Comparison of ENCODE assay signal across 27 mouse cellular contexts in the genomic region with DNA sequence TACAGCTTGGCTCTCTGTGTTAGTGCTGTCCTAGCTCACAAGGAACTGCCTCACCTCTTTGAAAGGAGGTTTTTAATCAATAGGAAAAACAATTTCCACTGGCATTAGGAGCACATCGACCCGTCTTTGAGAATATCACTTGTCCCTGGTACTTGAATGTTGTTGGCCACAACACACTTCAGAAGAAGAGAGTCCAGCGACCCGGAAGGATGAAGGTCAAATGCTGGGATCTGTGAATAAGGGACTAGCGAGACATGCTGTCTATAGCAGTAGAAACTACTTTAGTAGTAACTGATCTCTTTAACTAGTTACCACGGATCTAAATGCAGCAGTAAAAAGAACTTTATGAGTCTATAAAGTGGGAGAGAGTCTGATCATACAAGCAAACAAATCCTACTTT. TPM values are rescaled to one million over a fixed set of nuclear protein-coding genes. Genes with fewer than 3 reads are reported as not detected.
DNase-seq lines count a peak whose midpoint lies in the region; ATAC-seq and TF ChIP-seq lines count a peak whose summit lies in the region.
"Had no signal": no experiment of that assay in that cellular context is flagged by ENCODE, and none has a peak within 500 bp of the region (broad histone marks: within the 10 kb centered on the region; RNA-seq: fewer than 3 reads in every experiment).

No protein-coding gene starts in this region.

- H3K9ac ChIP-seq in hindbrain, embryonic 13.5 days: no peak overlapping the region
- no peak overlapping the region for H3K9ac ChIP-seq in liver, embryonic 11.5 days (ENCODE audit: low read depth, low read length)
- 0 out of 2 replicates have a peak overlapping the region, but pooled peaks have one; percentile 36 for H3K9ac ChIP-seq in MEL (ENCODE audit: control insufficient read depth, low read depth, low read length, poor library complexity, severe bottlenecking)
- H3K9ac ChIP-seq in liver, embryonic 12.5 days: no peak overlapping the region
- H3K9ac ChIP-seq: embryonic facial prominence, embryonic 15.5 days; forebrain, embryonic 12.5 days; heart, embryonic 13.5 days; limb, embryonic 15.5 days had no signal

- no peaks in the 10 kb centered on the region for H3K9me3 ChIP-seq in hindbrain, embryonic 10.5 days
- H3K9me3 ChIP-seq in hindbrain, embryonic 13.5 days: no peaks in the 10 kb centered on the region
- H3K9me3 ChIP-seq in liver, embryonic 11.5 days (ENCODE audit: control insufficient read depth, low read length): no peaks in the 10 kb centered on the region
- H3K9me3 ChIP-seq in MEL (replicated peaks; ENCODE audit: insufficient read depth, low read length): no peaks in the 10 kb centered on the region
- no peaks in the 10 kb centered on the region for H3K9me3 ChIP-seq in liver, embryonic 12.5 days (replicated peaks)
- H3K9me3 ChIP-seq: embryonic facial prominence, embryonic 10.5 days; embryonic facial prominence, embryonic 15.5 days; forebrain, embryonic 12.5 days; heart, embryonic 13.5 days; limb, embryonic 10.5 days; limb, embryonic 15.5 days; midbrain, embryonic 10.5 days had no signal

- H3K27ac ChIP-seq in hindbrain, embryonic 10.5 days: peak overlapping the region; percentile 56; the same call in 1 of the 2 replicates
- H3K27ac ChIP-seq in hindbrain, embryonic 13.5 days: no peak overlapping the region
- H3K27ac ChIP-seq in liver, embryonic 11.5 days (ENCODE audit: low read depth, low read length): no peak overlapping the region
- no peak overlapping the region for H3K27ac ChIP-seq in MEL (ENCODE audit: control insufficient read depth, low read depth, low read length)
- no peak overlapping the region for H3K27ac ChIP-seq in liver, embryonic 12.5 days
- H3K27ac ChIP-seq in thymus, adult 2 months (ENCODE audit: control insufficient read depth, insufficient read depth, low read length): no peak overlapping the region; the same call in 1 of the 2 replicates
- H3K27ac ChIP-seq: embryonic facial prominence, embryonic 10.5 days; embryonic facial prominence, embryonic 15.5 days; forebrain, embryonic 12.5 days; heart, embryonic 13.5 days; limb, embryonic 10.5 days; limb, embryonic 15.5 days; midbrain, embryonic 10.5 days had no signal

- no peak overlapping the region for H3K4me2 ChIP-seq in hindbrain, embryonic 13.5 days
- H3K4me2 ChIP-seq in liver, embryonic 11.5 days: peak overlapping the region; percentile 14; the same call in 1 of the 2 replicates
- H3K4me2 ChIP-seq in liver, embryonic 12.5 days: 0 out of 2 replicates have a peak overlapping the region, but pooled peaks have one; percentile 18
- H3K4me2 ChIP-seq: embryonic facial prominence, embryonic 15.5 days; forebrain, embryonic 12.5 days; heart, embryonic 13.5 days; limb, embryonic 15.5 days had no signal

- no peaks in the 10 kb centered on the region for H3K79me2 ChIP-seq in MEL (ENCODE audit: control insufficient read depth, insufficient read depth, low read length, poor library complexity)

- no peak for TF ChIP-seq CTCF in MEL (IDR thresholded peaks at IDR 0.05 in 2 of 3, conservative IDR thresholded peaks at IDR 0.05 in 1 of 3; ENCODE audit: control insufficient read depth in 1 of 3, insufficient read depth in 1 of 3, low read depth in 2 of 3, low read length in 3 of 3, poor library complexity in 1 of 3, severe bottlenecking in 1 of 3)
- no peak for TF ChIP-seq CTCF in thymus, adult 2 months (IDR thresholded peaks at IDR 0.05; ENCODE audit: borderline replicate concordance, control insufficient read depth, extremely low read depth, insufficient read depth, low read length, poor library complexity)

- no peaks in the 10 kb centered on the region for H3K36me3 ChIP-seq in hindbrain, embryonic 10.5 days
- no peaks in the 10 kb centered on the region for H3K36me3 ChIP-seq in hindbrain, embryonic 13.5 days
- H3K36me3 ChIP-seq in liver, embryonic 11.5 days (ENCODE audit: control insufficient read depth, insufficient read depth, low read length): no peaks in the 10 kb centered on the region
- peaks cover 0 to 12% of the 10 kb centered on the region in 2 experiments; a peak in 2 of 4 replicates for H3K36me3 ChIP-seq in MEL (ENCODE audit: control insufficient read depth in 1 of 2, insufficient read depth in 2 of 2, low read length in 2 of 2)
- no peaks in the 10 kb centered on the region for H3K36me3 ChIP-seq in liver, embryonic 12.5 days
- H3K36me3 ChIP-seq in thymus, adult 2 months (ENCODE audit: control insufficient read depth, insufficient read depth, low read length): no peaks in the 10 kb centered on the region
- H3K36me3 ChIP-seq: embryonic facial prominence, embryonic 10.5 days; embryonic facial prominence, embryonic 15.5 days; forebrain, embryonic 12.5 days; heart, embryonic 13.5 days; limb, embryonic 10.5 days; limb, embryonic 15.5 days; midbrain, embryonic 10.5 days had no signal

- H3K4me3 ChIP-seq in hindbrain, embryonic 10.5 days: no peak overlapping the region
- H3K4me3 ChIP-seq in hindbrain, embryonic 13.5 days: no peak overlapping the region
- no peak overlapping the region for H3K4me3 ChIP-seq in liver, embryonic 11.5 days (ENCODE audit: low read depth, low read length)
- H3K4me3 ChIP-seq in MEL (ENCODE audit: control insufficient read depth in 1 of 2, insufficient read depth in 1 of 2, low read depth in 2 of 2, low read length in 2 of 2): no peak overlapping the region
- no peak overlapping the region for H3K4me3 ChIP-seq in liver, embryonic 12.5 days
- no peak overlapping the region for H3K4me3 ChIP-seq in thymus, adult 2 months (ENCODE audit: control insufficient read depth, insufficient read depth, low read length)
- H3K4me3 ChIP-seq: embryonic facial prominence, embryonic 10.5 days; embryonic facial prominence, embryonic 15.5 days; forebrain, embryonic 12.5 days; heart, embryonic 13.5 days; limb, embryonic 10.5 days; limb, embryonic 15.5 days; midbrain, embryonic 10.5 days had no signal

- no peak for TF ChIP-seq RAD21 in MEL (IDR thresholded peaks at IDR 0.05; ENCODE audit: low read depth, low read length)

- no peak for TF ChIP-seq POLR2A in MEL (IDR thresholded peaks at IDR 0.05; ENCODE audit: control insufficient read depth in 1 of 2, insufficient read depth in 1 of 2, low read depth in 1 of 2, low read length in 2 of 2, poor library complexity in 1 of 2)
- no peak for TF ChIP-seq POLR2A in thymus, adult 2 months (IDR thresholded peaks at IDR 0.05; ENCODE audit: control insufficient read depth, extremely low read depth, insufficient read depth, low read length, poor library complexity)

- 48% methylated on average over 6 of the region's 6 CpGs for WGBS in hindbrain, embryonic 10.5 days
- WGBS in hindbrain, embryonic 13.5 days: 30% methylated on average over 6 of the region's 6 CpGs
- WGBS in liver, embryonic 11.5 days: 54% methylated on average over 6 of the region's 6 CpGs
- WGBS in liver, embryonic 12.5 days (ENCODE audit: insufficient replicate concordance): 39% methylated on average over 6 of the region's 6 CpGs
- 34% methylated on average over 6 of the region's 6 CpGs for WGBS in thymus, adult 2 months

- no peaks in the 10 kb centered on the region for H3K27me3 ChIP-seq in hindbrain, embryonic 10.5 days (ENCODE audit: insufficient read depth, poor library complexity, severe bottlenecking)
- H3K27me3 ChIP-seq in hindbrain, embryonic 13.5 days: no peaks in the 10 kb centered on the region
- H3K27me3 ChIP-seq in liver, embryonic 11.5 days (replicated peaks; ENCODE audit: control insufficient read depth, insufficient read depth, low read length): no peaks in the 10 kb centered on the region
- H3K27me3 ChIP-seq in MEL (ENCODE audit: control insufficient read depth in 1 of 2, insufficient read depth in 2 of 2, low read length in 2 of 2): peaks cover 0 to 2% of the 10 kb centered on the region in 2 experiments; a peak in 2 of 4 replicates
- no peaks in the 10 kb centered on the region for H3K27me3 ChIP-seq in liver, embryonic 12.5 days (replicated peaks)
- H3K27me3 ChIP-seq in thymus, adult 2 months (ENCODE audit: control insufficient read depth, insufficient read depth, low read length): no peaks in the 10 kb centered on the region
- H3K27me3 ChIP-seq: embryonic facial prominence, embryonic 15.5 days; heart, embryonic 13.5 days; limb, embryonic 15.5 days had no signal

- peak; percentile 33 for DNase-seq in hindbrain, embryonic 10.5 days (ENCODE audit: low spot score)
- no peak for DNase-seq in liver, embryonic 11.5 days (ENCODE audit: low spot score)
- DNase-seq in liver: no peak
- no peak for DNase-seq in MEL (ENCODE audit: low read depth, low spot score)
- no peak for DNase-seq in thymus, adult 2 months
- no peak for DNase-seq in adipocyte (ENCODE audit: low spot score)
- DNase-seq: adrenal gland, postnatal 25 days; cerebellum, adult 8-10 months; cerebellum, postnatal 25 days; gastrocnemius, postnatal 10 days; heart, postnatal 10 days; layer of hippocampus, adult 9-11 months; lung, adult 18-20 months; lung, postnatal 4 days; right cerebral cortex, postnatal 14 days had no signal

- H3K4me1 ChIP-seq in hindbrain, embryonic 10.5 days (replicated peaks): peaks cover 22% of the 10 kb centered on the region
- no peaks in the 10 kb centered on the region for H3K4me1 ChIP-seq in hindbrain, embryonic 13.5 days (replicated peaks)
- peaks cover 10% of the 10 kb centered on the region for H3K4me1 ChIP-seq in liver, embryonic 11.5 days (replicated peaks; ENCODE audit: control insufficient read depth, insufficient read depth, low read length)
- peaks cover 0 to 13% of the 10 kb centered on the region in 2 experiments; a peak in 1 of 4 replicates for H3K4me1 ChIP-seq in MEL (ENCODE audit: control insufficient read depth in 1 of 2, insufficient read depth in 2 of 2, low read length in 2 of 2)
- peaks cover 10% of the 10 kb centered on the region for H3K4me1 ChIP-seq in liver, embryonic 12.5 days
- peaks cover 17% of the 10 kb centered on the region for H3K4me1 ChIP-seq in thymus, adult 2 months (replicated peaks; ENCODE audit: control insufficient read depth, insufficient read depth, low read length)
- H3K4me1 ChIP-seq: embryonic facial prominence, embryonic 15.5 days; forebrain, embryonic 12.5 days; heart, embryonic 13.5 days; limb, embryonic 15.5 days had no signal

- TF ChIP-seq EP300 in MEL (IDR thresholded peaks at IDR 0.05; ENCODE audit: low read depth in 1 of 2, low read length in 2 of 2): no peak

- no peak for ATAC-seq in hindbrain, embryonic 13.5 days (ENCODE audit: low FRiP score)
- ATAC-seq in liver, embryonic 11.5 days (replicated peaks; ENCODE audit: low FRiP score): no peak
- no peak for ATAC-seq in liver, embryonic 12.5 days
- ATAC-seq: intestine, embryonic 16.5 days; lung, postnatal 0 days; midbrain, embryonic 16.5 days had no signal

RNA-seq across cellular contexts. Expression of a gene that starts 7.8 kb away (rescaled TPM):
- 38.1 and 50.1 TPM in 2 replicates for polyA plus RNA-seq in hindbrain, embryonic 10.5 days (2016; fragmentation: Nextera tagmentation; extraction: Ambion mirVana)
- polyA plus RNA-seq in hindbrain, embryonic 13.5 days (2015; fragmentation: Nextera tagmentation; extraction: Ambion mirVana): 32.8 and 32.9 TPM in 2 replicates
- 38.2 and 40.0 TPM in 2 replicates for polyA plus RNA-seq in liver, embryonic 11.5 days (2014; fragmentation: Nextera tagmentation; extraction: Ambion mirVana)
- 47.8 and 49.0 TPM in 2 replicates for total RNA-seq in MEL (2012; rRNA removed)
- polyA plus RNA-seq in MEL (2012; ENCODE audit: insufficient read depth in 1 of 2, insufficient read length in 2 of 2, low read depth in 1 of 2, low replicate concordance in 2 of 2, missing spikeins in 1 of 2): 10 to 100 TPM in 1 of 2 experiments, not detected in 1; 32.3 TPM
- 26.7 and 29.7 TPM in 2 replicates for polyA plus RNA-seq in liver, embryonic 12.5 days (2016; fragmentation: Nextera tagmentation; extraction: Ambion mirVana)
- polyA plus RNA-seq in thymus, adult 2 months (2012; rRNA removed): 9.8 and 10.2 TPM in 2 replicates
